Mouse (Mus musculus) activated CD4-positive, CD25-positive, alpha-beta regulatory T cell (primary cell): ENCODE data around the gene Gm21987. TPM values are rescaled to one million over a fixed set of nuclear protein-coding genes. Genes with fewer than 3 reads are reported as not detected.

Source experiments
- polyA plus RNA-seq, 2 experiments: library from polyadenylated mRNA; unstranded; fragments of 100-300 nt; shearing (Covaris generic); gene quantifications; one replicate each; pipeline ENCODE4 v1.2.1; 2017

Gene Gm21987
- polyA plus RNA-seq: under 1 TPM in 1 of 2 experiments, not detected in 1; 0.60 TPM

GRCm38 (mm10) chr16:38346529-38347325 is at the start of gene Gm21987, which contains the start of gene Cox17:
Gm21987 (plus strand) TSS chr16:38347040.
Cox17 (plus strand) TSS chr16:38346991.

GRCm38 (mm10) chr16:38341396-38342324 is 5.2 kb upstream of the Gm21987 start, which contains the start of gene Maats1:
Maats1 (minus strand) TSS chr16:38342143.

GRCm38 (mm10) chr16:38361933-38362332 is 15.1 kb downstream of the Gm21987 start, which contains the start of gene Popdc2:
Popdc2 (plus strand) TSS chr16:38362209.

Other genes with a start within 250 kb of the Gm21987 start
- gene Nr1i2, start 52.2 kb upstream of the Gm21987 start, polyA plus RNA-seq: not detected
- gene Maats1, start 4.9 kb upstream of the Gm21987 start, polyA plus RNA-seq: under 1 TPM; 0.11 to 0.59 TPM
- gene Cox17, start within 50 bp of the Gm21987 start, polyA plus RNA-seq: 100 to 1,000 TPM; 192 to 256 TPM
- 10 to 100 TPM in 1 of 2 experiments, under 1 TPM in 1; 0.16 to 13.2 TPM for gene Popdc2, start 15.2 kb downstream of the Gm21987 start, polyA plus RNA-seq
- gene Pla1a, start 86.1 kb downstream of the Gm21987 start, polyA plus RNA-seq: under 1 TPM; 0.13 to 0.20 TPM
- gene Adprh, start 105.7 kb downstream of the Gm21987 start, polyA plus RNA-seq: 100 to 1,000 TPM in 1 of 2 experiments, 10 to 100 TPM in 1; 70.6 to 120 TPM
- gene Cd80, start 108.5 kb downstream of the Gm21987 start, polyA plus RNA-seq: 1 to 10 TPM in 1 of 2 experiments, under 1 TPM in 1; 0.32 to 7.8 TPM
- gene Timmdc1, start 175.6 kb downstream of the Gm21987 start, polyA plus RNA-seq: 1 to 10 TPM; 5.8 to 8.2 TPM
- 10 to 100 TPM; 38.4 to 39.0 TPM for gene Poglut1, start 203.2 kb downstream of the Gm21987 start, polyA plus RNA-seq
- 10 to 100 TPM; 32.7 to 45.8 TPM for gene Tmem39a, start 211.7 kb downstream of the Gm21987 start, polyA plus RNA-seq